Mouse (Mus musculus) brain, embryonic 14.5 days (tissue): ENCODE data around the gene Rsrc2.

Source experiments
- CTCF ChIP-seq: fragments of 200-500 bp; IDR thresholded peaks from 2 replicates; pipeline ENCODE4 v1.5.1; 2012; ENCODE audit warnings: inconsistent platforms, mild to moderate bottlenecking, moderate library complexity, borderline replicate concordance; ENCODE audit not compliant: insufficient read depth, insufficient read length; ENCODE audit errors: extremely low read depth
- POLR2A ChIP-seq: fragments of 200-500 bp; IDR thresholded peaks from 2 replicates; pipeline ENCODE4 v1.6.1; 2012; ENCODE audit warnings: mild to moderate bottlenecking, inconsistent platforms, borderline replicate concordance; ENCODE audit not compliant: poor library complexity, insufficient read depth, insufficient read length, severe bottlenecking; ENCODE audit errors: extremely low read depth

DNA sequence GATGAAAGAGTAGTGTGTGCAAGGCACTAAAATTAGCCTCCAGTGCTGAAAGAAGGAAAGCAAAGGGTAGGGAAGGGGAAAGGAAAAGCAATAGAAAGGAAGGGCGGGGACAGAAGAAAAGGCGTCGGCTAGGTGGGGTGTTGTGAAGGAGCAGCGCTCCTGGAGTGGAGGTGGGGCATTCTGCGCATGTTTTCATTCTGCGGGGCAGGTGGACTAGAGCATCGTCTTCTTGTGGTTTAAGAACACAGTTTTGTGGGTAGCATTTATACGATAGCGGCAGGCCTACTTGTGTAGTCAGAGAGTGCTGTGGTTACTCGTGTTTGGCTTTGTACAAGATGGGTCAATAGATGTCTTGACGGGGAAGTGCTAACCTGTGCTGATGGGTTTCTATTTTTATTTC, 16.3 kb upstream of the Rsrc2 start:
- no peak for TF ChIP-seq CTCF
- TF ChIP-seq POLR2A = no peak
